Mouse (Mus musculus) stomach, embryonic 16.5 days (tissue): ENCODE results near the gene Gm13276. TPM values are rescaled to one million over a fixed set of nuclear protein-coding genes. Genes with fewer than 3 reads are reported as not detected.
"Not testable (repeated sequence)": the region's sequence is repeated elsewhere in the genome, so short reads cannot be mapped to it uniquely, and the experiment has no call there.

ENCODE experiments used
- ATAC-seq: fragments of 200-750 bp; cut with Nextera tagmentation; 2 replicates; pipeline ENCODE4 v1.8.0; 2017; ENCODE audit warnings: moderate number of reproducible peaks, moderate TSS enrichment; ENCODE audit not compliant: insufficient read depth, low FRiP score
- H3K27ac ChIP-seq: fragments of 300-500 bp; sonication (generic); 2 replicates; pipeline ENCODE4 v1.5.1; 2014; ENCODE audit warnings: low read length
- H3K27me3 ChIP-seq: fragments of 300-500 bp; sonication (generic); 2 replicates; pipeline ENCODE4 v1.6.1; 2014; ENCODE audit warnings: low read length, control low read depth, mixed read lengths; ENCODE audit not compliant: control insufficient read depth, insufficient read depth
- H3K36me3 ChIP-seq: fragments of 300-500 bp; sonication (generic); 2 replicates; pipeline ENCODE4 v1.6.1; 2014; ENCODE audit warnings: low read length; ENCODE audit not compliant: control insufficient read depth, insufficient read depth
- H3K4me1 ChIP-seq: fragments of 300-500 bp; sonication (generic); 2 replicates; pipeline ENCODE4 v1.6.1; 2014; ENCODE audit warnings: low read length, control low read depth, mixed read lengths; ENCODE audit not compliant: control insufficient read depth, insufficient read depth
- H3K4me2 ChIP-seq: fragments of 300-500 bp; sonication (generic); 2 replicates; pipeline ENCODE4 v1.6.1; 2014; ENCODE audit warnings: low read depth, low read length, mixed read lengths
- H3K4me3 ChIP-seq: fragments of 300-500 bp; sonication (generic); replicated peaks from 2 replicates; pipeline ENCODE4 v1.5.1; 2014; ENCODE audit warnings: mild to moderate bottlenecking, low read length
- H3K9ac ChIP-seq: fragments of 300-500 bp; sonication (generic); 2 replicates; pipeline ENCODE4 v1.6.1; 2014; ENCODE audit warnings: low read length
- H3K9me3 ChIP-seq: fragments of 300-500 bp; sonication (generic); replicated peaks from 2 replicates; pipeline ENCODE4 v1.6.1; 2016; ENCODE audit warnings: low read length, control low read depth; ENCODE audit not compliant: control insufficient read depth
- WGBS: fragments of 180-500 bp; shearing (Covaris S2); extraction: QIAGEN DNeasy Blood & Tissue Kit; methylation state at CpG from one replicate; pipeline ENCODE4 v1.1.7; 2014; 5-methylcytosine and 5-hydroxymethylcytosine counted together
- polyA plus RNA-seq: library from polyadenylated mRNA; unstranded; fragments of >200 nt; fragmentation: Nextera tagmentation; extraction: Ambion mirVana; gene quantifications from 2 replicates; pipeline ENCODE4 v1.2.1, GENCODE M21; 2015

Gene Gm13276
- polyA plus RNA-seq, 1 experiment from 2014 or later, result not detected

GRCm38 (mm10) chr4:88779550-88779949 lies 6.0 kb upstream of the Gm13276 start, which contains the start of gene Gm13272:
Gene Gm13272, plus strand, starts transcription at chr4:88779850.
- not testable (repeated sequence) for H3K4me1 ChIP-seq, H3K27me3 ChIP-seq, H3K4me2 ChIP-seq, H3K9me3 ChIP-seq, H3K4me3 ChIP-seq, H3K27ac ChIP-seq, H3K9ac ChIP-seq, ATAC-seq, H3K36me3 ChIP-seq
- WGBS, result no CpG with 5 or more reads among the region's 29 CpGs

GRCm38 (mm10) chr4:88780320-88780719 lies 5.2 kb upstream of the Gm13276 start:
- not testable (repeated sequence) for ATAC-seq

GRCm38 (mm10) chr4:88781831-88782230 lies 3.7 kb upstream of the Gm13276 start, which contains the start of gene Ifnz:
Gene Ifnz, plus strand, starts transcription at chr4:88782131.
- H3K4me1 ChIP-seq, H3K27me3 ChIP-seq, H3K9me3 ChIP-seq, ATAC-seq, H3K27ac ChIP-seq, H3K36me3 ChIP-seq, H3K9ac ChIP-seq: not testable (repeated sequence)
- Histone ChIP-seq H3K4me3 (0 out of 2 replicates have a peak within 1 kb of the TSS, but pooled peaks have one; percentile 22), H3K4me2 (peak within 1 kb of the TSS; percentile 40)
- WGBS, result 9% methylated on average over 2 of the region's 7 CpGs

More at GRCm38 (mm10) chr4:88780320-88780719, 5.2 kb upstream of the Gm13276 start:
- not testable (repeated sequence) for H3K9me3 ChIP-seq, H3K4me3 ChIP-seq, H3K36me3 ChIP-seq, H3K9ac ChIP-seq, H3K4me1 ChIP-seq, H3K27me3 ChIP-seq, H3K27ac ChIP-seq, H3K4me2 ChIP-seq
- 53% methylated on average over 14 of the region's 18 CpGs for WGBS

- not testable (repeated sequence) for H3K4me1 ChIP-seq
These were observed 3.2 kb upstream of the Gm13276 start for GRCm38 (mm10) chr4:88782335-88782734.

GRCm38 (mm10) chr4:88788402-88788801 lies 2.9 kb downstream of the Gm13276 start, which contains the start of gene Gm13277:
Gene Gm13277, plus strand, starts transcription at chr4:88788632.
- not testable (repeated sequence) for H3K4me3 ChIP-seq, H3K27me3 ChIP-seq, H3K4me1 ChIP-seq, ATAC-seq, H3K36me3 ChIP-seq, H3K9me3 ChIP-seq, H3K4me2 ChIP-seq, H3K9ac ChIP-seq, H3K27ac ChIP-seq
- 0% methylated on average over 3 of the region's 28 CpGs for WGBS

More at GRCm38 (mm10) chr4:88782335-88782734, 3.2 kb upstream of the Gm13276 start:
- H3K36me3 ChIP-seq, H3K9ac ChIP-seq, H3K27me3 ChIP-seq, H3K27ac ChIP-seq, ATAC-seq, H3K9me3 ChIP-seq: not testable (repeated sequence)
- Histone ChIP-seq H3K4me2 (peak overlapping the region; percentile 40), H3K4me3 (0 out of 2 replicates have a peak overlapping the region, but pooled peaks have one; percentile 22)
- WGBS, result 0% methylated on average over 3 of the region's 31 CpGs

- WGBS, result no CpG with 5 or more reads among the region's 28 CpGs
- not testable (repeated sequence) for ATAC-seq
These were observed 5.7 kb downstream of the Gm13276 start, which contains the start of gene Gm13278 for GRCm38 (mm10) chr4:88791250-88791649. Gene Gm13278, plus strand, starts transcription at chr4:88791550.

GRCm38 (mm10) chr4:88793936-88794675 lies 8.6 kb downstream of the Gm13276 start, which contains the start of gene Gm13275:
Gene Gm13275, plus strand, starts transcription at chr4:88794487.
- H3K27ac ChIP-seq, result not testable (repeated sequence)

More at GRCm38 (mm10) chr4:88791250-88791649, 5.7 kb downstream of the Gm13276 start, which contains the start of gene Gm13278:
- H3K27ac ChIP-seq, H3K27me3 ChIP-seq, H3K4me1 ChIP-seq, H3K9ac ChIP-seq, H3K9me3 ChIP-seq, H3K36me3 ChIP-seq, H3K4me2 ChIP-seq, H3K4me3 ChIP-seq: not testable (repeated sequence)

GRCm38 (mm10) chr4:88797097-88797496 lies 11.6 kb downstream of the Gm13276 start, which contains the start of gene Gm13279:
Gene Gm13279, plus strand, starts transcription at chr4:88797397.
- H3K36me3 ChIP-seq, H3K9me3 ChIP-seq, H3K27ac ChIP-seq, H3K4me1 ChIP-seq, H3K4me2 ChIP-seq, H3K9ac ChIP-seq, H3K27me3 ChIP-seq, ATAC-seq, H3K4me3 ChIP-seq: not testable (repeated sequence)
- WGBS, result no CpG with 5 or more reads among the region's 28 CpGs

More at GRCm38 (mm10) chr4:88793936-88794675, 8.6 kb downstream of the Gm13276 start, which contains the start of gene Gm13275:
- H3K4me3 ChIP-seq, H3K4me2 ChIP-seq, H3K27me3 ChIP-seq, ATAC-seq, H3K9me3 ChIP-seq, H3K9ac ChIP-seq, H3K4me1 ChIP-seq, H3K36me3 ChIP-seq: not testable (repeated sequence)
- 2% methylated on average over 9 of the region's 52 CpGs for WGBS

GRCm38 (mm10) chr4:88799365-88799764 lies 13.9 kb downstream of the Gm13276 start, which contains the start of gene Gm13285:
Gene Gm13285, plus strand, starts transcription at chr4:88799665.
- 13% methylated on average over 4 of the region's 7 CpGs for WGBS
- not testable (repeated sequence) for H3K4me3 ChIP-seq, H3K36me3 ChIP-seq, ATAC-seq, H3K27me3 ChIP-seq, H3K4me2 ChIP-seq, H3K4me1 ChIP-seq, H3K9me3 ChIP-seq, H3K9ac ChIP-seq, H3K27ac ChIP-seq
